Mouse (Mus musculus) cerebellum, adult (tissue): ENCODE measurements around the gene Rdh8.

Source experiments
- ATAC-seq: cut with Nextera tagmentation; 2 replicates; pipeline ENCODE4 v1.9.2; 2017; ENCODE audit warnings: mild to moderate bottlenecking, moderate library complexity, mixed read lengths; ENCODE audit not compliant: insufficient number of reproducible peaks, low FRiP score, low TSS enrichment

Rdh8 gene

DNA sequence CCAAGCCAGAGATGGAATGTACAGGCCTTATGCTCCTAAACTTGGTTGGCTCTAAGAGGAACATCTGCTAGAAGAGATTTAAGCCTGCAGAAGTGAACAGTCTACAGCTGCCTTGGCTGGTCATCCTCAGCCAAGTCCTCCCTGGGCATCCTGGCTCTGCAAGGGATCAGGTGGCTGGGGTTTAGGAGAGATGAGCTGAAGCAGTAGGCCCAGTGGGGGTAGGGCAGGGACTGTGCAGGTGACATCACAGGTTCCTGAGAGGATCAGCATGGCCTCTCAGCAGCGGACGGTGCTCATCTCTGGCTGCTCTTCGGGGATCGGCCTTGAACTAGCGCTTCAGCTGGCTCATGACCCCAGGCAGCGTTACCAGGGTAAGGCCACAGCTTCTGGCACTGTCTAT lies at the start of gene Rdh8:
Gene Rdh8 (plus strand): TSS at position 268 of the 400 bp plus-strand sequence.
- no peak for ATAC-seq

GRCm38 (mm10) chr9:20781286-20781685 lies 37.0 kb upstream of the Rdh8 start:
- ATAC-seq = no peak

- no peak for ATAC-seq
These were observed 33.2 kb upstream of the Rdh8 start for GRCm38 (mm10) chr9:20785055-20785454.

DNA sequence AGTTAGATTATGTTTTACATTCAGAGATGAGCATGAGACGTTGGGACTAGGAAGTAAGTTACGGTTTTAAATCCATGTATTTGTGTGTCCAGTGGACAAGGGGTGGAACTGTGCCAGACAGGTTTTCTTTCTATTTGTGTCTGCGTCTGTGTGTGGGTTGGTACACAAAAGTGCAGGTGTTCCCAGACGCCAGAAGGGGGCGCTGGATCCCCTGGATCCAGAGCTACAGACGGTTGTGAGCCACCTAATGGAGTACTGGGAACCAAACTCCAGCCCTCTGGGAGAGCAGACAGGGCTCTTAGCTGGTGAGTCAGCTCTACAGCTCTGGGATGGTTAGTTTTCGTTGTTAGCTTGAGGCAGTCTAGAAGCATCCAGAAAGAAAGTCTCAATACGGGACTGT lies 30.3 kb upstream of the Rdh8 start:
- no peak for ATAC-seq

DNA sequence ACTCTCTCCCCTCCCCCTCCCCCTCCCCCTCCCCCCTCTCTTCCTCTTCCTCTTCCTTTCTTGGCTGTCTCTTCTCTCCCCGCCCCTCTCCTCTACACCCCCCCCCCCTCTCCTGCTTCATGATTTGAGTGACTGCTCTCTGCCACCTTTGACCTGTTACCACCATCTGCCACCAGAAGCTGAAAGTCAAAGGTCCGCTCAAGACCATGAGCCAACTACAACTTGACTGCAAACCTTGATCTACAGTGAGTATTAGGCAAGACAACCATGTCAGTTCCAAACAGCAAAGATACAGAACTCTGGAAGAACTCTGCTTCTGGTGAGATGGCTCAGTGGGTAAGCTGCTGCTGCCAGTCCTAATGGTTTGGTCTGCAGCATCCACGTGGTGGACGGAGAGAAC lies 28.7 kb upstream of the Rdh8 start:
- ATAC-seq = no peak

GRCm38 (mm10) chr9:20790345-20790744 lies 28.0 kb upstream of the Rdh8 start:
- ATAC-seq = no peak

- peak; percentile 40; the same call in 1 of the 2 replicates for ATAC-seq
These were observed 24.0 kb upstream of the Rdh8 start for GRCm38 (mm10) chr9:20794108-20794806.

DNA sequence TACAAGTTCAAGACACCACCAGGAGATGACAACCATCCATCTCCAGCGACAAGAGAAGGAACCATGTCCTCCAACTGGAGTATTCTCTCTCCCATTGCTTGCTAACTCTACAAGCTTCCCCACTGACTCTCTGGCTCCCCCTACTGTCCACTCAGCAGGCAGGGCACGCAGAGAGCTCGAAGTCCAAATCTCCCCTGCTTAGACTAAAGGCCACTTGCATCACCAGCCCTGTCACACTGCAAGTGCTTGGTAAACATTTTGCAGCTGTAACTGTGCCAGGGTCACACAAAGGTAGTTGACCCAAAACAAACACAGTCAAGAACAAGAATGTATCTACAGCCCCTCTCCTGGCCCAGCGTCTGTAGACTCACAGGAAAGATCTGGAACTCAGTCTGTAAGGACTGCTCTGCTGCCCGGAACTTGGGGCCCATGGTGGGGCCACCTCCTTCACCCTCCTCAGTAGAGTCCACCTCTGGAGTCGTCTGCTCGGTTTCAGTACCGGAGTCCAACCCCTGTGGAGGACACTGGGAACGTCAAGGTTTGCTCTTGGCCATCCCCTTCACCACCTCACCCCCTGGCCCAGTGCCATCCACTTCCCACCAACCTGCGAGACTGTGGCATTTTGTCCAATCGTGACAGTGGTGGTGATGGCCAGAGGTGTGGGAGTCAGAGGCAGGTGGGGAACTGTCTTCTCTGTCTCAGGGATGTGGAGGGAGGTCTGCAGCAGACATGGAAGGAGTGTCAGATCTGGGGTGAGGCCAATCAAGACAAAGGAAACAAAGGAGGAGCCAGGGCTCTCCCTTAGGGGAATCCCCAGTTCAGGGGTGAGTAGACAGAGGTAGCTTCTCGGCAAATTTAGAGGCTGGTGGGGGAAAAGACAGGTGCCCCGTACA lies 13.8 kb upstream of the Rdh8 start:
- no peak for ATAC-seq

GRCm38 (mm10) chr9:20805159-20805495 lies 13.2 kb upstream of the Rdh8 start:
- no peak for ATAC-seq

- no peak for ATAC-seq
These were observed 12.6 kb upstream of the Rdh8 start for GRCm38 (mm10) chr9:20805706-20806105.

- ATAC-seq = no peak
These were observed 8.0 kb upstream of the Rdh8 start for GRCm38 (mm10) chr9:20810271-20810670.

- ATAC-seq = no peak
These were observed 7.5 kb upstream of the Rdh8 start for GRCm38 (mm10) chr9:20810773-20811172.

DNA sequence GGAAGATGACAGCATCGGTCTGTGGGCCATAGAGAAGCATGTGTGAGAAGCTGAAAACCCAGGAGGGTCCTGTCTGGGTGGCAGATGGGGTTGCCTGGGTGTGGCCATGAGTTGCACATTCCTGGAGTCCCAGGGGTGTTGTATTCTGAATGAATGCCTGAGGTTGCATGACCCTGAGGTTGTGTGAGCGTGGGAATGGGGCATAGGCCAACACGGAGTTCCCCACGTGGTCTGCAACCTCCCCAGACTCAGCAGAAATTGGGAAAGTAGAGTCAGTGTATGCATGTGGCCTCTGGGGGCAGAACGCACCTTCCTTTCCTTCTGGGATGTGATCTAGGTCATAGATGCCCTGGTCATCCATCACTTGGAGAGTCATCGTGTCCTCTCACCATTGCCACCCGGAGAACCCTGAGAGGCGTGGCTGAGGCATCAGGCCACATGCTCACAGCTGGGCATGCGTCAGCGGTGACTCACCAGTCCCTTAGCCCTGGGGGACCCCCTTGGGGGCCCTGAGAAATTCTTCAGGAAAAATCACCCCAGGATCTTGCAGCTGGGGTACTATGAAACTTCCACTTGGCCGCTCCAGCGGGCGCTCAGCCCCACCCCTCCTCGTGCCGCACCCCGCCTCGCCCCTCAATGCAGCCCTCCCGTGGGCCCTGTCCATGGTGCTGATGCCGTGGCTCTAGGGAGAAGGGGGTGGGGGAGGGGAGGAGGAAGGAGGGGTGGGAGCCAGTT lies 5.6 kb upstream of the Rdh8 start:
- no peak for ATAC-seq

- ATAC-seq = no peak
These were observed 3.6 kb upstream of the Rdh8 start, which contains the start of gene Col5a3 for GRCm38 (mm10) chr9:20814521-20815272. Col5a3 (minus strand) TSS chr9:20815067.

DNA sequence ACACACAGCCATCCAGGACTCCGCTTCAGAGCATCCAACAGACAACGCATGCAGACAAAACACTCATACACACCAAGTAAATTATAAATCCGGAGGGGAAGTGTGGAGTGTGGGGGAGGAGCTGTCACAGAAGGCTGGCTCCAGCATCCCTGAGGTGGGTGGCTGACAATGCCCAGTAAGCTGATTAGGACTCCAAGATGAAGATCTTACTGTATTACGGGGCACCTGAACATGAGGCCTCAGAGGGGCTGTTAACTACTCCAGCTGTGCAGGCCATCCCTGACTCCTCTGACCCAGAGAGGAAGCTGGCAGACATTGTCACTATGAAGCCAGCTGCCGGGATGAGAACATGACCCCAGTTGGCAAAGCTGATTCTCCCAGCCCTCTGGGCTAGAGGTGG lies 1.7 kb downstream of the Rdh8 start:
- ATAC-seq = no peak

DNA sequence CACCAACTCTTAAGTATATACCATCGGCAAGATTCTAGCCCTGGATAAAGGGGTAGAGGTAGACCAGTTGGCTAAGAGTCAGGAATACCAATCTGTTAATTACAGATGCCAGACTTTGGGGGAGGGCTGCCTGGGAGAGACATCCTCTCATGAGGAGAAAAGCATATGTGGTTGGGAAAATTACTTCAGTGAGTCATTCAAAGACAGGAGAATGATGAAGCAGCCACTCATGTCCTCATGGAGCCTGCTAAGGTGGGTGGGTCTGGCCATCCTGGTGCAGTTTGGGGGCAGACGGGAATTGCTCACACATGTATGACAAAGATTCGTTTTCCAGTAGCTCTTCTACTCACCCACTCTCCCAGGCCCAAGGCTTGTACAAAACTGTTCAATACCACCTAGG lies 4.5 kb downstream of the Rdh8 start:
- ATAC-seq = no peak

GRCm38 (mm10) chr9:20825781-20826180 lies 7.5 kb downstream of the Rdh8 start:
- no peak for ATAC-seq

GRCm38 (mm10) chr9:20828127-20828526 lies 9.8 kb downstream of the Rdh8 start:
- ATAC-seq = no peak

DNA sequence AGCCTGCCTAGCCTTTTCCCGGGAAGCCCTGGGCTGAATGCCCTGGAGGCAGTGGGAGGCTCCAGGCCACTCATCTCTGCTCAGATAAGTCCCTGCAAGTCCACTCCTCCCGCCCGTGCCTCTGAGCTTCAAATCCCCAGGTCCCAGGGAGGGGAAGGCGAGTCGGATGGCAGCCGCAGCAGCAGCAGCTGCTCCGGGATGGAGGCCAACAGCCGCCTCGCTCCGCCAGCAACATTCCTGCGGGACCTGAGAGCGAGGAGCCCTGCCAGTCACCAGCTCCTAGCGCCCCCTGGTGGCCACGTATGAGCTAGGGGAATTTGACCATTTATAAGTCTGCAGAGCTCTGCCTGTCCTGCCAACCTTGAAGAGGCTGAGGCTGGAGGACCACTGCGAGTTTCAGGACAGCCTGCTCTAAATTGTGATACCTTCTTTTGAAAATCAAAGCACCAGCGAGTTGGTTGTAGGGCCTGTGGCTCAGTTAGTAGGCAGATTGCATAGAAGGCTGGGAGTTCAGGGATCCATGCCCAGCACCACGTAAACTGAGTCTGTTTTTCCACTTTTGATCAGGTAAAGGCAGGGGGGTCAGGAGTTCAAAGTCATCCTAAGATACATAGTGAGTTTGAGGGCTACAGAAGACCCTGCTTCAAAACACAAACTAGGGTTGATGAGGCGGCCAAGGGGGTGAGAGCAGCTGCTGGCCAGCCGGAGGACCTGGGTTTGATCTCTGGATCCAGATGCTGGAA lies 12.8 kb downstream of the Rdh8 start:
- peak; percentile 82 for ATAC-seq

DNA sequence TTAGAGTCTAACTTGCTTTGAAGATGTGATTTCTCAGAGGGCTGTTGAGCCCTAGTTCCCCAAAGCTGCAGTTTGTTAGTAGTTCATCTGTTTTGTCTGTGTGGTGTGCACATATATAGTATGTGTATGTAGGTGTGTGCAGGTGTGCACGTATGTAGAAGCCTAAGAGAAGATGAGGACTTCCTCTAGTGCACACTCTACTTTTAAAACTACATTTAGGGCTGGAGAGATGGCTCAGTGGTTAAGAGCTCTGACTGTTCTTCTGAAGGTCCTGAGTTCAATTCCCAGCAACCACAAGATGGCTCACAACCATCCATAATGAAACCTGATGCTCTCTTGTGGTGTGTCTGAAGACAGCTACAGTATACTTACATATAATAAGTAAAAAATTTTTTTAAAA lies 16.6 kb downstream of the Rdh8 start:
- no peak for ATAC-seq
